Mouse (Mus musculus): ENCODE measurements around the gene Cfap74.

- TF ChIP-seq NRF1 (IDR thresholded peaks at IDR 0.05; ENCODE audit: insufficient read depth, low read depth, low read length, poor library complexity, severe bottlenecking) (no peak), MYB (IDR thresholded peaks at IDR 0.05; ENCODE audit: low read depth, low read length) (no peak), CTCF (IDR thresholded peaks at IDR 0.05 in 2 of 3, conservative IDR thresholded peaks at IDR 0.05 in 1 of 3; ENCODE audit: control insufficient read depth in 1 of 3, insufficient read depth in 1 of 3, low read depth in 2 of 3, low read length in 3 of 3, poor library complexity in 1 of 3, severe bottlenecking in 1 of 3) (no peak), EP300 (IDR thresholded peaks at IDR 0.05; ENCODE audit: low read depth in 1 of 2, low read length in 2 of 2) (no peak), GATA1 (IDR thresholded peaks at IDR 0.05; ENCODE audit: low read depth, low read length) (no peak), POLR2A (IDR thresholded peaks at IDR 0.05; ENCODE audit: control insufficient read depth in 1 of 2, insufficient read depth in 1 of 2, low read depth in 1 of 2, low read length in 2 of 2, poor library complexity in 1 of 2) (no peak), USF1 (IDR thresholded peaks at IDR 0.05; ENCODE audit: low read depth, low read length) (no peak), SIN3A (IDR thresholded peaks at IDR 0.05; ENCODE audit: low read length) (no peak), JUND (IDR thresholded peaks at IDR 0.05; ENCODE audit: low read depth, low read length) (no peak), ZC3H11A (IDR thresholded peaks at IDR 0.05; ENCODE audit: low read depth, low read length) (no peak)
Observed at GRCm38 (mm10) chr4:155412124-155412523, 3.1 kb downstream of the Cfap74 start.
